Mouse (Mus musculus): ENCODE results near the gene Pcnx2.

- no peak for TF ChIP-seq EP300 (IDR thresholded peaks at IDR 0.05; ENCODE audit: low read length)
- TF ChIP-seq NRF1 (IDR thresholded peaks at IDR 0.05; ENCODE audit: low read depth, low read length), result no peak
- no peak for TF ChIP-seq ZNF384 (IDR thresholded peaks at IDR 0.05; ENCODE audit: low read depth, low read length)
- TF ChIP-seq CTCF (conservative IDR thresholded peaks at IDR 0.05 in 1 of 2, IDR thresholded peaks at IDR 0.05 in 1 of 2; ENCODE audit: low read depth in 2 of 2, low read length in 2 of 2), result no peak
- no peak for TF ChIP-seq POLR2AphosphoS2 (IDR thresholded peaks at IDR 0.05; ENCODE audit: low read depth, low read length)
- TF ChIP-seq USF1 (IDR thresholded peaks at IDR 0.05; ENCODE audit: low read depth, low read length), result no peak
- TF ChIP-seq CHD2 (IDR thresholded peaks at IDR 0.05; ENCODE audit: low read length), result no peak
Observed at GRCm38 (mm10) chr8:125856160-125856559, 42.0 kb downstream of the Pcnx2 start.
